Mouse (Mus musculus) brain, embryonic 14.5 days (tissue): ENCODE measurements around the gene 1600014C23Rik.

Experiments used
- CTCF ChIP-seq: fragments of 200-500 bp; IDR thresholded peaks from 2 replicates; pipeline ENCODE4 v1.5.1; 2012; ENCODE audit warnings: inconsistent platforms, mild to moderate bottlenecking, moderate library complexity, borderline replicate concordance; ENCODE audit not compliant: insufficient read depth, insufficient read length; ENCODE audit errors: extremely low read depth
- POLR2A ChIP-seq: fragments of 200-500 bp; IDR thresholded peaks from 2 replicates; pipeline ENCODE4 v1.6.1; 2012; ENCODE audit warnings: mild to moderate bottlenecking, inconsistent platforms, borderline replicate concordance; ENCODE audit not compliant: poor library complexity, insufficient read depth, insufficient read length, severe bottlenecking; ENCODE audit errors: extremely low read depth

DNA sequence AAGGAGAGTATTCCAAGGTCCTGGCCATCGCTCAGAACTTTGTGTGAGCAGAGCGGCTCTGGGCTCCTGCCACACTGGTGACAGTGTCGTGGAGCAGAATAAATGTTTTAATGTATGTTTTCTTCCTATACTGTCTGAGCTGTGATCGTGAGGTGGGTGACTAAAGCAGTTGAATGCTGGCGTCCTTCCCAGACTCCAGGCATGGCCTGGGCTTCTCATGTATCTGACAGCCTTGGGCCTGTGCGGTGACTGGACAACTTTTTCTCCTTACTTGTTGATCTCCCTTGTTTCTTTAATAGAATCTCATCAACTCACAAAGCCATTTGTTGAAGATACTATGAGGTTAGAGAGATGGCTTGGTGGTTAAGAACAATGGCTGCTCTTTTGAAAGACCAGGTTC lies 35.3 kb downstream of the 1600014C23Rik start:
- no peak for TF ChIP-seq CTCF
- TF ChIP-seq POLR2A: no peak
